Mouse (Mus musculus): Measurements from ENCODE around the gene Mast3. TPM values are rescaled to one million over a fixed set of nuclear protein-coding genes. Genes with fewer than 3 reads are reported as not detected.
A peak's percentile ranks its signal among the peaks of the same experiment; 100 is the strongest.

Gene Mast3
- total RNA-seq, 2 experiments from 2014 or later: 5.2 to 6.3 TPM

DNA sequence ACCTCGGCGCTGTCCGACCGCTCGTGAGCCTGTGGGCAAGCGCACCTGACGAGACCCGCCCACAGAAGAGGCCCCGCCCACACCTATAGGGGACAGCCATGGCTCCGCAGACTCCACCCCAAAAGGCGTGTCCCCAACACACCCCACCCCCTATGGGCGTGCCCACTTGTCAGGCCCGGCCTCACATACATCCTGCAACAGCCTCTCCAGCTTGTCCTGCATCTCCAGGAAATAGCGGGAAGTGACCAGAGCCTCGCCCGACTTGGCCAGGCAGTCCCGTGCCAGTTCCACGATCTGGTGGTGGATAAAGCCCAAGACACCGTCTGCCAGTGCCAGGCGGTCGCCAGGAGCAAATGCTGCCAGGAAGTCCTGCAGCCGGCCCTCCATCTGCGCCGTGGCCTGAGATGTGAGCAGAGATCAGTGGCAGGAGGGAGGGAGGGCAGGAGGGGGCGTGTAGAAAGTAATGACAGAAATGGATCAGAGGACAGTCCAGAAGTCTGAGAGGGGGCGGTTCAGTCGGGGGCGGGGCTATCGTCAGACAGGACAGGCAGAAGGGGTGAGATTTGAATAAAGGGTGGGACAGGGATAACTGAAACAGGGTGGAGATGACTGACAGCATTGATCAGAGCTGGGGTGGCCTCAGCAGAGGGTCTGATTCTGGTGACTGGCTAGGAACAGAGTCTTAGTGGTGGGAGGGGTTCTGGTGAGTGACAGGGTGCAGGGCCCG, 16.8 kb downstream of the Mast3 start:
- intact Hi-C loops (cut with DNase I): no loop called here
- no peak for DNase-seq (ENCODE audit: low spot score)

DNA sequence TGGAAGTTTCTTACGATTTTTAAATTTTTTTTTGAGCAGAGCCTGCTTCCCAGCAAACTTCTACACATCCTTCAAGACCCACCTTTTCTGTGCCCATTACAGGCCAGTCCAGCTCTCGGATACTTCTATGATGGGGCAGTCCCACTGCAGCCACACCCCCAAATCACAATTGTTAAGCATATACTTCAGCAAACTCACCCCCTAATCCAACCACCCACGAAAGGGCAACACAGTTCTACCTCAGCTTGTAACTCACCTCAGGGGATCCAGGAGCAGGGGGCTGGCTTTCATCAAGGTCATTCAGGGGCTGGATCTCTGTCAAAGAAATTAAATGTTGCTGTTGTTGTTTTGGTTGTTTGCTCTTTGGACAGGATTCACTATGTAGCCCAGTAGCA, 17.8 kb downstream of the Mast3 start:
- DNase-seq (ENCODE audit: low spot score): no peak
- intact Hi-C loops (cut with DNase I): no loop called here

DNA sequence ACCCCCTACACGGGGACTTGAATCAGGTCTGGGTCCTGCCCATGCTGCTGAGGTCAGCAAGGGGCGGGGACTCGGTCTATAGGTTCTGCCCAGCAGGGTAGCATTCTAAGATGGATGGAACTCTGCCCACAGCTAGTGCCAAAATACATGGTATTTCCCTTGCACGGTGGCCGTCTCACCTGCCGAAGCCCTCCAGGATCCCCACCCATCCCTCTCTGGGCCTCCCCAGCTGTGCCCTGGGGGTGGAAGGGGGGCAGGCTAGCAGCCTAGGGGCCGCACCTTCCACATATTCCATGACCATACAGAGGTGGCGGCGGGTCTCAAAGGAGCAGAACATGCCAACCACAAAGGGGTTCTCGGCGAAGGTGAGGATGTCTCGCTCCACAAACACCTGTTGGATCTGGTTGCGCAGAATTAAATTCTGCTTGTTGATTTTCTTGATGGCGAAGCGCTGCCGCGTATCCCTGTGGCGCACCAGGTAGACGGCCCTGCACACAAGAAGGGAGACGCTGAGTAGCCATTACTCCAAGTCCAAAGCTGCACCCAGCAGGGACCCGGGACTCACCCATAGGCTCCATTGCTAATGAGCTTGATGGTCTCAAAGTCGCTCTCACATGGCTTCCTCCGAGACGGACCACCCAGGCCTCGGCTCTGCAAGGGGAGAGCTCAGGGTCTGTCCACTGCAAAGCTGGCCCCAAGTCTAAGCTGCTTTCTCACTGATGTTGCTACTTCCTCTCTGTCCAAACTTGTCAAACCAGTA, 18.4 kb downstream of the Mast3 start:
- DNase-seq (ENCODE audit: low spot score): no peak
- intact Hi-C loops (cut with DNase I): no loop called here

DNA sequence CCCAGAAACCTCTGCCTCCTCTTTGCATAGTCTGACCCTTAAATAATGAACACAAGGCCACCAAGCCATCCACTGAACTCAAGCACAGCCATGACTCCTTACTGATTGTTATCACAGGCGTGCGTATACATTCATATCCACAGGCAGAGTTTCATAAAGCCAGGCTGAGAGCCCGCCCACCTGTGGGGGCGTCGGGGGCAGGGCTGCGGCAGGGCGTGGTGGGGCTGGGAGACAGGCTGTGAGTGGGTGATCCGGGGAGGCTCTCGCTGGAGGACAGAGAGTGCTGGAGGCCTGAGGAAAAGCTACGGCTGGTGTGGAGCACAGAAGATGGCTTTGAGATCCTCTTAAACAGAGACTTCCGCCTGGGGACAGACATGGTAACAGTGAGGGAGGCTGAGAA, 24.8 kb downstream of the Mast3 start:
- DNase-seq (ENCODE audit: low spot score): no peak
- intact Hi-C loops (cut with DNase I): no loop called here

DNA sequence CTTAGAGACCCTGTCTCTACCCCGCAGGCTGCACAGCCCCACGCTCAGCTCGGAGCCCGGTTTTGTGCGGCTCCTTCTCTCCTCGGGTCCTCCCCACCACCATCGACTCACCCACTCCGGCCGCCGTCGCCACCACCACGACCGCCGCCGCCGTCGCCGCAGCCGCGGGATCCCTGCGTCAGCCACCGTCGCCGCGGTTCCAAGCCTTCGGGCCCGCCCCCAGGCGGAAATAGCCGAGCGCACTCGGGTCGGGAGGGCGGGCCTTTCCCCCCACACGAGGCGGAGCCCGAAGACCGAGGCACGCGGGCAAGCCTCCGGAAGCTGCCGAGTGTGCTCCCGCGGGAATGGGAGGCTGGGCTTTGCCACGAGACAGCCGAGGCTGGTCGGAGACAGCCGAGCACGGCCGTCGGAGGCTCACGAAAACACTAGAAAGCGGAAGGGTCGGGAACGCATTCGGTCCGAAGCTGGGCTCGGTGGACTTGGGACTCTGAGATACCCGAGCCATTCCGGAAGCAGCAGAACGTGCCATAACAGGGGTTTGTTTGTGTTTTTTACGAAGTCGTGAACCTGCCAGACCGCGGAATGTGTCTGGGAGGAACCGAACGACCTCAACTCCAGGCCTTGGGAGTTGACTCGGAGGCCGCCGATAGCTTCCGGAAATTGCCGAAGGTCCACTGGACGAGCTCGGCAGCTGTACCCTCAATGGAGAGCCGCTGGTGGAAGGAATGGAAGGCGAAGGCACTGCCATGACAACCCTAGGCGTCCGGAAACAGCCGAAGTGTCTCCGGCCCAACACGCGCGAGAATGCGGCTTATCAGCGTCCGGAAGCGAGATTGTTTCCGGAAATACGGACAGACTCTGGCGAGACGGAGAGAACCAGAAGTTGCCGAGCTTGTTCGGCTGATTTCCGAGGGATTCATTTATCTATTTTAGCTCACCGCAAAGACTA, 28.1 kb downstream of the Mast3 start, which contains the start of gene Pik3r2:
Gene Pik3r2 (minus strand): TSS at position 218 of the 949 bp plus-strand sequence.
- peak; percentile 95 for DNase-seq (ENCODE audit: low spot score)
- intact Hi-C loops (cut with DNase I): no loop called here

DNA sequence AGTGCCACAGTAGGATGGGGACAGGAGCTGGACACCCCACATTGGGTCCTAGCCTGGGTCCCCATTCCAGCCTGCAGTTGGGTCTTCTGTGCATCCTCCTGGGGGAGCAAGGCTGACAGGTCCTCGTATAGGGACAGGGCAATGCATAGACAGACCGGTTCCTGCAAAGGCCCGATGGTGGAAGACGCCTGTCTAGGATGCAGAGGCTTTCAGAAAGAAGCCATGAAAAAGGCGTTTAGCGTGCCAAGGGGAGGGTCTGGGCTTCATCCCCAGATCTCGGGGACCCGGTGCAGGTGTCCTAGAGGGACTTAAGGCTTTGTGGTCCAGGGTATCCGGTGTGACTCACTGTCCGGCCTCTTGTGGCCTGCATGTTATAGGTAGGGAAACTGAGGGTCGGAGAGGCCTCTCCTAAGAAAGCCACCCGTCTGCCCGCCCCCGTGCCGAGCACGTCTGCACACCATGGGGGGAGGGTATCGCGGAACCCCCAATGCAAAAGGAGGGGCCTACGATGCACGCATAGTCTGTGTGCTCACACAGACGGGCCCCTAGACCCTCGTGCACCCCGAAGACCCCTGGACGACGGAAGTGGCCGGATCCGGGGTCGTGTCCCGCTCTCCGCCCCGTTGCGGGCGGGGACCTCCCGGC, 28.9 kb downstream of the Mast3 start:
- no peak for DNase-seq (ENCODE audit: low spot score)
- intact Hi-C loops (cut with DNase I): no loop called here

DNA sequence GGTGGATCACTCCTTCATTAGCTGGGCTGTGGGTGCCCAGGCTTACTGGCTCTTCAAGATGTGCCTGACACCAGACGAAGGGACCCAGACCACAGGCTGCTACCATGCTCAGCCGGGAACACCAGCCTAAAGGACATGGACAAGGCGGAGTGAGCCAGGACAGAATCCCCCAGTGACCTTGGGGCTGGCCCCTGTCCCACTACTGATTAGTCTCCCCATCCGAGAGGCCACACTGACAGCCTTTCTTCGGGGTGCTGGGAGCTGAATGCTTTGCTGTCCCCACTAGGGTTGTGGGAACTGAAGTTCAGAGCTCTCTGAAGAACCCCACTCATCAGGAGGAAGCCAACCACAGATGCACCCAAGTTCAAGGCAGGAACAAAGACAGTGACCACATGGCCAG, 29.6 kb downstream of the Mast3 start:
- intact Hi-C loops (cut with DNase I): no loop called here
- no peak for DNase-seq (ENCODE audit: low spot score)

DNA sequence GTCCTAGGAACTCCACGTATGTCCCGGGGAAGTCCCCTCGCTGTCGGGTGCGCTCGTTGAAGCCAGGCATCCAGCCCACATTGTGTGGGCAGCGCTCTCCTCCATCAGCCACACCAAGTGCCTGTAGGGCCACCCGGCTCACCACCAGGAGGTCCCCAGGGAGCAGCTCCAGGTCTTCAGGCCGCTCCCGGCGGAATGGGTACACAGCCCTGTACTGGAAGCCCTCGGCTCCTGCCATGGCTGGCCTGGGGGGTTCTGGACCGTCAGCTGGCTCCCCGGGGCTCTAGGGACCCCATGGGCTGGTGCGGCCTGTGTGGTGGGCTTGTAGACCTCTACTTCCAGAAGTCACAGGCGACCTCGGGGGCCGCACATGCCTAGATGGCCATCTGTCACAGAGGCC, 30.1 kb downstream of the Mast3 start:
- no peak for DNase-seq (ENCODE audit: low spot score)
- intact Hi-C loops (cut with DNase I): no loop called here

DNA sequence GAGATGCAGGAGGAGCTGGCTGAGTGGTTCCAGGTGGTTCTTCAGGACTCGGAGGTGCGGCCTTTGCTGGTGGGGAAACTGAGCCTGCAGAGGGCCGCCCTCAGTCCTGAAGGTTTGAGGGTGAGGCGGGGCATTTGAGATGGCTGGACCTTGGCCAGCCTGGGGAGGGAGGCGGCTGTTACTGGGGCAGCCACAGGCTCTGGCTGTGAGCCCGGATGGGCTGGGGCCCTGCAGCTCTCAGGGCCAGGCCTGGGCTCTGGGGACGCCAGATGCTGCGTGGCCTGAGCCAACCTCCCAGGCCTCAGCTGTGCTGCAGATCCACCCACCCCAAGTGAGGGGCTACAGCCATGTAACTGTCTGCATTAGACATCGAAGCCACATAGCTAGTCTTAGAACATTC, 31.0 kb downstream of the Mast3 start:
- intact Hi-C loops (cut with DNase I): no loop called here
- DNase-seq (ENCODE audit: low spot score): peak; percentile 87

DNA sequence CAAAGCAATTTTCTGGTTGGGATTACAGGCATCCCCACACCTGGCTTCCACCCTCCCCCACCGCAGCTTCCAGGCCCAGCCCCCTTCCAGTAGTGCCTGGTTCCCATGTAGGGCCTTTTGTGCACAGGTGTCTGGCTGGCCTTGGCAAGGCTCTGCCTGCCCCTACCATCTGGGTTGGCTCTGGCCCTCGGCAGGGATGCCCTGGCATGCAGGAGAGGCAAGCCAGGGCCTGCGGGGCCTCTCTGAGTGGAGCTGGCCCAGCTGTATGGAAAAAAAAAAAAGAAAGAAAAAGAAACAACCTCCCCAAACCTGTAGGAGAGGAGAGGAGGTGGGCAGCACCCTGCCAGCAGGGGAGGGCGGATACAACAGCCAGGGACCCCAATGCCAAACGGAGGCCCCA, 31.4 kb downstream of the Mast3 start:
- intact Hi-C loops (cut with DNase I): no loop called here
- no peak for DNase-seq (ENCODE audit: low spot score)

DNA sequence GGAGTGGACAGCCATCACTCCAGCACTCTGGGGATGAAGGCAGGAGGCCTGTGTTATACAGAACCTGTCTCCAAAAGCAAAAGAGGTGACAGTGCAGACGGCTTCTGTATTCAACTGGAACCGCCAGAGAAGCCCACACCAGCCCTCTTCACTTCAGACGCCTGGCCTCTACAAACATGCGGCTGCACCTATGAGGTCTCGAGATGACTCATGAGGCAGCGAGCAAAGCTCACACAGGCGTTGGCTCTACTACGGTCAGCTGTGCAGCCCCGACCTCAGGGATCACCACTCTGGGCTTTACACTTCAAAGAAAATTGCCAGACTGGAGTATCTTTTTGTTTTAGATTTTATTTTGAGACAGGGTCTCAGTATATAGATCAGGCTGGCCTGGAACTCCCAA, 32.0 kb downstream of the Mast3 start:
- DNase-seq (ENCODE audit: low spot score): no peak
- intact Hi-C loops (cut with DNase I): no loop called here

DNA sequence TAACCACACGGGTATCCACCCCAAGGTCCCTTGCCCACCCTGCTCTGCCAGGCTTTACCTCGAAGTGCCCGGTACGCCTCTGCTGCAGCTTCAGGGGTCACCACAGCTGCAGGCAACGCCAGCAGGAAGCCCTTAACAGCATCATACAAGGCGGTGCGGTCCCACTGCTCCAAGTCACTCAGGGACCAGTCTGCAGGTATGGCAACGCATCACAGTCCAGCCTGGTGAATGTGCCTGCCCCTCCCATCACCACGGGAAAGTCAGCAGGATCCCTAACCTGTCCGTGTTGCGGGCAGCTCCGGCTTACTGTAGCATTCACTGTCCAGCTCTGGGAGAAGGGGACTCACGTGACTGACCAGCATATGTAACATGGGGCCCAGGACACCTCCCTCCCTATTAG, 32.8 kb downstream of the Mast3 start:
- intact Hi-C loops (cut with DNase I): no loop called here
- DNase-seq (ENCODE audit: low spot score): no peak

DNA sequence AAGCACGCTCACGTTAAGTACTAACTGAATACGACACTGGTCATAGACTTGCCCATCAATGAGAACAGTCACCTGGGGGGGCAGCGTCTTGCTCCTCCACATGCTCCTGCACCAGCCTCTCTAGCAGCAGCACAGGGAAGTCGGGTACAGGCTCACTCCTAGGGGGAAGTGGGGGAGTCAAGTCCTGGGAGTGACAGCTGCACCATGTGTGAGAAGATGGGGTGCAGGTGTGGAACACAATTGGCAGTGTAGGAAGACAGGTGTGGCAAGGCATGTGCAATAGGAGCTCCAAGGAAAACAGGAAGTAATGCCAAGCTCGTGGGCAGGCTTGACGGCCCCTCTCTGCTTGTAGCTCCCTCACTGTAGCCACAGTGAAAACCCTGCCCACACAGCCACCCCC, 33.6 kb downstream of the Mast3 start:
- intact Hi-C loops (cut with DNase I): no loop called here
- no peak for DNase-seq (ENCODE audit: low spot score)

DNA sequence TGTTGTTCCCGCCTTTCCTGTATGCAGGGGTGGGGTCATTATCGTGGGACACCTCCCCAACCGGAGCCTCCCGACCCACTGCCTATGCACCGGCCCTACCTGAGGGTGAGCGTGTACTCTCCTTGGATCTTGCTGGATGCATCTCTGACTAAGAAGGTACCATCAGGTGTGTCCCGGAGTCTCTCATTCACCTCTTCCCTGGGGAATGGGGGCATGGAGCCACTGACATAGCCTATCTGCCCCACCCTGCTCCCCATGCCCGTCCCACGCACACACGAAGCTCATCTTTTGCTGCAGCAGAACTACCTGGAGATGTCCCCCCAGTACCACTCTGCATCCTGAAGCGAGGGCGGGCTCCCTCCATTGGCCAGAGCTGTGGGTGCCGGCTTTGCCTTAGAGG, 34.1 kb downstream of the Mast3 start:
- intact Hi-C loops (cut with DNase I): no loop called here
- no peak for DNase-seq (ENCODE audit: low spot score)

DNA sequence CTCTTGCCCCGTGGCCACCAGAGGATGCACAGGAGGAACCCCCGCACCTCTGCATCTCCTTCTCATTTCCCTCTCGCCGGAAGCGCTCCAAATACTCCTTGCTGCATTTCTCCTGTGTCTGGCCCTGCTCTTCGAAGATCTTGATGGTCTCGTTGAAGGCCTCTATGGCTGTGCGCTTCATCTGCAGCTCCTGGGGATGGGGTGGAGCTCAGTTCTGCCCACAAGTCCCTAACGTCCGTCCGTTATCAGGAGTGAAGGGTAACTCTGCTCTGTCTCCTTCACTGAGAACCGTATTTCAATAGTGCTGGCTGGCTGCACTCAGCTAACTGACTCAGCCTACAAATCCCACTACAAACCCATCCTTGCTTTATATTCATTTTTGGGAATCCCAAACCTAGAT, 35.0 kb downstream of the Mast3 start:
- no peak for DNase-seq (ENCODE audit: low spot score)
- intact Hi-C loops (cut with DNase I): loop anchor here (1.0 to 10.0 kb wide), 3 partner anchors 50 to 235 kb away; partner anchors contain the start of gene Ell

DNA sequence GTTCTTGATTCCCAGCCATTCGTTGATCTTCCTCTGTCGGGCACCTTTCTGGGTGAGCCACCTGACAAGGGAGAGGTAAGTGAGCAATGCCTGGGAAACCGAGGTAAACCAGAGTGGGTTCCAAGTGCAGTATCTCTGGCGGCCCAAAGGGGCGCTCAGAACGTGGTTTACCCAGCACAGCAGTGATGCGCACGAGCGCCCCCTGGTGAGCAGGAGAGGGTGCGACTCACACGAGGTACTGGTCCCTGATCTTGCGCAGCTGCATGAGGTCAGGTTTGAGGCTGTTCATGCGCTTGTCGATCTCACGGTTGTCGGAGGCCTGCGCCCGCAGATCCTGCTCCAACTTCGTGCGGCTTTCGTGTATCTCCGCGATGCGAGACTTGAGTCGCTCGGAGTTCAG, 35.5 kb downstream of the Mast3 start:
- intact Hi-C loops (cut with DNase I): loop anchor here (1.0 to 10.0 kb wide), 3 partner anchors 49 to 235 kb away; partner anchors contain the start of gene Ell
- DNase-seq (ENCODE audit: low spot score): peak; percentile 80

DNA sequence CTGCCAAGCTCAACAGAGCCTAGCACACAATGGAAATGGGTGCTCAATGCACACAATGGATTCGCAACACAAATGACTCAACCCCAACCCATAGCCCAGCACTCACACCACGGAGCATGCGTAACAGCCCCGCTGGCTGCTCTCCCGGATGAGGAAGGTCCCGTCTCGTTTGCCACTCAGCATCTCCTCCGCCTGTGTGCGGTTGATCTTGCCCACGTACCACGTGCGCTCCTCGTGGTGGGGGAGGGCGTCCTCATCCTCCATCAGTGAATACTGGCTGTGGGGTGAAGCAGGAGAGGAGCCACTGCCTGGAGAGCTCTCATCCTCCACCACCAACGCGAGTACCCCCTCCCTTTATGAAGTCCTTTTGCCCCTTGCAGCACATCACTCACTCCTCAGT, 35.9 kb downstream of the Mast3 start:
- DNase-seq (ENCODE audit: low spot score): no peak
- intact Hi-C loops (cut with DNase I): loop anchor here (1.0 to 10.0 kb wide), 3 partner anchors 49 to 234 kb away; partner anchors contain the start of gene Ell

DNA sequence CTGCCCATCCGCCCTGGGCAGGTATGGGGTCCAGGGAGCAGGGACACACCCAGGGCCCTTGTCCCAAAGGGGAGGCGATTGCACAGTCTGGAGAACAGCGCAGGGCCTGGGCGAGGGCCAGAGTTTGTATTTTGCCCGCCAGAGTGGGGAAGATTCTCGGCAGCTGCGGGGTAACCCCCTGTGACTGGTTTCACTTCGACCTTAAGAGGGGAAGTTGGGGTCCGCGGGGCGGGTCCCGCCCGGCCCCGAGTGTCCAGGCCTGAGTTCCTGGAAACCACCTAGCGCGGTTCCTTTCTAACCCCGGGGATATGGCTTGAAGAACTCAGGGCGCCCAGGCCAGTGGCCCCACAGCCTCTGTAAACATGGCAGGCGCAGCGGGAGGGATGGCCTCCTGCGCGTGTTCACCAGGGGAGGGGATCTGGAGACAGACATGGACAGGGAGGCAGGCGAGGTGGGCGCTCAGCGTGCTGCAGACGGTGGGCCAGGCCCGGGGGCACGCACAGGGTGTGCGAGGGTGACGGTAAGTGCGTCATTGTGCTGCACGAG, 36.5 kb downstream of the Mast3 start:
- no peak for DNase-seq (ENCODE audit: low spot score)
- intact Hi-C loops (cut with DNase I): loop anchor here (5.0 to 10.0 kb wide), 2 partner anchors 74 to 234 kb away; partner anchors contain the start of gene Ell

DNA sequence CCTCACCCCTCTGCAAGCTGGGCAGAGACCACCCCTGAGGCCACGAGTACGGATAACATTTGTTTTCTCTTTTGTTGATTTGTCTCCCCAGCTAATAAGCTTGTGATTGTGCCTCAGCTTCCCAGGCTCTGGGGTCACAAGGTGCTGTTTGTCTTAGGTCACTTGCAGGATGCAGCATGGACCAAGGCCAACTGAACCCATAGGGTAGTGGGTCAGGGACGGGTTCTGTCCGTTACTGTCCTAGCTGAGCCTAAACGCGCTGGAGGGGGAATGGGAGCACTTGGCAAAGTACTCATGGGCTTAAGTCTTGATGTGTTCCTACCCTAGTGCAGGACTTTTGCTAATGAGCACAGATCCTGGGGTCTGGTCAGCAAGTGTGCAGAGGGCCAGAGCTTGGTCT, 37.4 kb downstream of the Mast3 start:
- intact Hi-C loops (cut with DNase I): loop anchor here (5.0 to 10.0 kb wide), 2 partner anchors 75 to 233 kb away; partner anchors contain the start of gene Ell

More for the DNA sequence above, 37.4 kb downstream of the Mast3 start:
- DNase-seq (ENCODE audit: low spot score): no peak

Measured in heart, postnatal 25 days (tissue).